Mouse (Mus musculus) embryo, embryonic 11.5 days (tissue): ENCODE results near the gene Parvb.

ENCODE experiments used
- DNase-seq: peaks from one replicate; pipeline ENCODE4 v3.0.0-alpha.2; 2012; ENCODE audit warnings: low read depth, low spot score

Gene Parvb

DNA sequence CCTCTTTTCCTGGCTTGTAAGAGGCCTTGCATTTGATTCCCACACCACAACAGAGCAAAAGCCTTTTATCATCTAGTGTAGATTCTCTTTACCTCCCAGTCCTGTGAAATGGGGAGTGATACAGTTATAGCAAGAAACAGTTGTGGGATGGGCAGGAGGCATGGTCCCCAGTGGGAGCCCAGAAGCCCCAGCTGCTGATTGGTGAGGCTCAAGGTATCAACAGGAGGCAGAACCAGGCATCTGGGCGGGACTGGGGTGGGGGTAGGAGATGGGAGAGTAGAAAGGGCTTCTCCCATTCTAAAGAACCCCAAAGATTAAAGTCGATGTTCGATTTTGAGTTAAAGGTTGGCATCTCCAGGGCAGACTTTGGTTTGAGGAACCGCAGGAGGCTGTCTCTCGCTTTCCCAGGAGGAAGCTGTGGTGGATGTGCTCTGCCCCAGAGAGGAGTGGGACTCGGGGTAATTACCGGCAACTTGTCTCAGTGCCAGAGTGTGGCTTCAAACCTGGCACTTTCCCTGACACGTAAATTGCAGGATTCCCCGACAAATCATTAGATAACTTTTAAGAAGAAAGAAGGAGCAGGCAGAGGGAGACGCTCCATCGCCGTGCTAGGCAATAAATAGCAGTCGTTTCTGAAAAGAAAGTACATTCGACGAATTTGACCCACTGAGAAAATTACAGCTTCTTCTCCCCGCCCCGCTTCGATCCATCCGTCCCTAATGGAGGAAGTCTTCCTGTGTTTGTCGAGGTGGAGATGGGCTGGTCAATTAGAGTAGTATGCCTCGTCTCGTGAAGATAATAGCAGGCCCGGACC lies 13.7 kb upstream of the Parvb start:
- DNase-seq = no peak

DNA sequence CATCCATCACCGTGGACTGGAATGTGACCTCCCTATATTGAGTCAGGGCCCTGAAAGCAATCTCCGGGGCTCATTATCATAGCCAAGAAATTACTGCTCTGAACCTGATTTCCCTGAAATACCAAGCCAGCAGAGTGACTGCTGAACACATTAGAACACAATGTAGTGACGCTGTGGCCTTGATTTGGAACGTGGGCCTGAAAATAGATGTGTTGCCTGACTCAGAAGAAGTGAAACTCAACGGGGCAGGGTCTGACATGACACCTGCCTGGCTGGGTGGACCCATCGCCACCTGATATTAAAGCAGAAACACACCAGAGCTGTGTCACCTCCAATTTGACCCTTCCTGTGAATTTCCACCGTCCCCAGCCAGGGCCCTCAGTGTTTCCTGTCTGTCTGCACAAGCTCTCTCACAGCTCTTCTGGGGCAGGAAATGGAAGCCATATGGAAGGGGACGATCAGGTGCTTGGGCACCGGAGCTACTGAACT lies 13.0 kb upstream of the Parvb start:
- DNase-seq = no peak

DNA sequence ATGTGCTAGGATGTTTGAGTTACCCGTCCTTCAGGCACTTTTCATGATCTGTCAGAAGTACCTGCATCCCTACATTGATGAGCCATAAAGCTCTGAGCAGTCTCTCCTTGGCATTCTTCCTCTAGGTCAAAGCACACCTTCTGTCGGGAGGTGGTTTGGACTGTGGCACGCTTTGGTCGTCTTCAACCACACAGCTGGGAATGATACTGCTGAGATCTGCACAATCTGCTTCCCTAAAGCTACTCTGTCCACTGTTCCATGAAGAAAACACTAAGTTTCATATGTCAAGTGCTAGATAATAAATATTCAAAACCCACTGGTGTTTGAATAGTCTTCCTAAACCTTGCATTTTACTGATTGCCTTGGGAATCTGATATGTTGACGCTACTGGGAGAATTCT lies 10.3 kb upstream of the Parvb start:
- no peak for DNase-seq

DNA sequence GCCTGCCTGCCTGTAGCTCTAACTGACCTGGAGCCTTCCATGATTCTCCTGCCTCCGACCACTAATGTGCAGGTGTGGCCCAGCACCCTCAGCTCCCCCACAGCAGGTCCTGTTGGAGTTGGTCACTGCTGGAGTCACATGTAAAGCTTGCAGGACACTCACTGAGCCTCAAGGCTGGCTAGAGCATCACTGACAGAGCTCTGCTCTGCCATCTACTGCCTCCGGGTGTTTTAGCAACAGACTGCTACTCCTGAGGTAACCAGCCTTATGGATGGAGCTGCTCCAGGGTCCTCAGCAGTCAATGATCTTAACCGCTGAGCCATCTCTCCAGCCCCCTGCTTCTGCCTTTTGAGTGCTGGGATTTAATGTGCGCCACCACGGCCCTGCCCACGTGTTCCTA lies 8.4 kb upstream of the Parvb start:
- no peak for DNase-seq

DNA sequence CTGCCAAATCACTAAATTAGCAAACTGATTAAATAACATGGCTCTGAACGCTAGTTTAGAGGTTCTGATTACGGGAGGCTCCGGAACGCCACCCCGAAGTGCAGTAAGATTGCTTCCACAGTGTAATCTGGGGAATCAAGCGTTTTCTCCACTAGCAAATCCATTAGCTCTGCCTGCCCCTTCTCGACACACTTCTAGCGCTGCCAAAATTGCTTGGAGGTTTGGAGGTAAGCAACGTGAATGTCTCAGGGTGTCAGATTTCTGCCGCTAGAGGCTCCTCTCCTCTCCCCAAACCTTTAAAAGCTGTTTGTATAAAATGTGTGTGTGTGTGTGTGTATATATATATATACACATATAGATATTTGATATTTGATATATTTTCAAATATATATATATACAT lies 7.1 kb upstream of the Parvb start:
- DNase-seq = no peak

DNA sequence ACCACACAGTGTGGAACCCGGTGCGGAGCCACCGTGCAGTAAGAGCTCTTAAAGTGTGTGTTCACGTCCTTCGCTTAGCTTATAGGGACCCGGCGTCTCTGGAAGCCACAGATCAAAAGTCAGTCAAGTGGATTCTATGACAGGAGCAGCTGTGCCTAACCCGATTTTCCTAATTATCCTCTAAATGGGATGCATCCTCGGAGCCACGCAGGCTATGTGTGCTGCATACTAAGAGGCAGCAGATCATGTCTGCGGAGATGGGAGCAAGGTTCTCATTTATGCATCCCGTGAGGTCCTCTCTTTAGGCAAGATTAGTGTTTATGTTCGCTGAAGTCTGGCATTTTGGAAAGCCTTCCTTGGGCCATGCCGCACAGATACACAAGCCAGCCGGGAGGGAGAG lies 4.9 kb upstream of the Parvb start:
- no peak for DNase-seq

DNA sequence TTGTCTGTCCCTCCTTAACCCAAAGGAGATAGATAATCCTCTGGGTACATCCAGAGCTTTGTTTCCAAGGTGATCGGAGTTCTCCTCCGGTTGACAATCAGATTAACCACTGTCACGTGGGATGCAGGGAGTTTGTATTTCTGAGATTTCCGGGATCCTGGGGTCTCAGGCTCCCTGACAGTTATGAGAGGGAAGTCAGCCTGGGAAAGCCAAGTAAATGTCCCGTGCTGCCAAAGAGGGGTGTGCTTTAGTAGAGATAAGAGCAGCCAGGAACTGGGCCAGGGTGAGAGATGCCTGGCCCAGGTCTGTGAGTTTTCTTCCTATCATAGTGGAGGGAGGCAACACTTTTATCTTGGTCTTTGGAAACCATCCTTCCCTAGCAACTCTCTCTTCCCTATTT lies 1.2 kb upstream of the Parvb start:
- no peak for DNase-seq

DNA sequence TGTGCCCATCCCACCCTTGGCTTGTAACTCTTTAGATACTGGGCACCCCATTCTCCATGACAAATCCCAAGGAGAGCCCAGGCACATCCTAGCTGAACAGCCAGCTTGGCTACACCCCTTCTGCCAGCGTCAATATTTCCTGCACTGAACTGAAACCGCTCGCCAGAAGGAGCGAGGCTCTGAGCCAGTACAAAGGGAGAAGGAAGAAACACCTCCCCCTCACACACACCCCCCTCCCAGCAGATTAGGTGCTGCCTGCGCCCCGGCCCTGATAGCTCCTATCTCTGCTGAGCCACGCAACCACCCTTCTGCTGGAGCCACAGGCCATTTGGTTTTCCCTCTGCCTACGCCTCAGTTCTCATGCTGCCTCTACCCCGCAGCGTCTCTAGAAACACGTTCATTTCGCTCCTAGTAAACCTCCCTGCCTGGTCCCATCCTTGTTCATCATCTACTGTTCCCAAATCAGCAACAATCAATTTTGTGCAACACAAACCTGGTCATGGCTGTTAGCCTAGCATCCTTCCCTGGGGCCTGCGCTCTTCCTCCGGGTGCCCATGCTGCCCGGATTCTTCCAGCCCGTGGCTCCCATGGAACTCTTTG lies 630 bp upstream of the Parvb start:
- no peak for DNase-seq

DNA sequence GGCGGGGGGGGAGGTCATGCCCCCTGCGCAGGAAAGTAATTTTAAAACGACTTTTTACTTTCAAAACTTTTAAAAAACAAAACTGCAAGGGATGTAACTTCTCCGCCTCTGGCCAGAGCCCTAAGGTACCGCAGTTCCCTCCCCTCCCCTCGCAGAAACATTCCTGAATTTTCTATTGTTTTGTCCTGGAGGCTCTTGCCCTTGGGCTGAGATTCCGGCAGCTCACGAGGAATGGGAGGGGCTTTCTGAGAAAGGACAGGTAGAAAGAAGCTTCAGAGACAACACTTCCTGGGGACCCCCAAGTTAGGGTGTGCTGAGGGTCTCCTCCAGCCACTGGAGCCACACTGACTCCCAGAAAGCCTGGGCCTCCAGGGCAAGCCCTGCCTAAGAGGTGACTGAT lies 766 bp downstream of the Parvb start:
- no peak for DNase-seq

DNA sequence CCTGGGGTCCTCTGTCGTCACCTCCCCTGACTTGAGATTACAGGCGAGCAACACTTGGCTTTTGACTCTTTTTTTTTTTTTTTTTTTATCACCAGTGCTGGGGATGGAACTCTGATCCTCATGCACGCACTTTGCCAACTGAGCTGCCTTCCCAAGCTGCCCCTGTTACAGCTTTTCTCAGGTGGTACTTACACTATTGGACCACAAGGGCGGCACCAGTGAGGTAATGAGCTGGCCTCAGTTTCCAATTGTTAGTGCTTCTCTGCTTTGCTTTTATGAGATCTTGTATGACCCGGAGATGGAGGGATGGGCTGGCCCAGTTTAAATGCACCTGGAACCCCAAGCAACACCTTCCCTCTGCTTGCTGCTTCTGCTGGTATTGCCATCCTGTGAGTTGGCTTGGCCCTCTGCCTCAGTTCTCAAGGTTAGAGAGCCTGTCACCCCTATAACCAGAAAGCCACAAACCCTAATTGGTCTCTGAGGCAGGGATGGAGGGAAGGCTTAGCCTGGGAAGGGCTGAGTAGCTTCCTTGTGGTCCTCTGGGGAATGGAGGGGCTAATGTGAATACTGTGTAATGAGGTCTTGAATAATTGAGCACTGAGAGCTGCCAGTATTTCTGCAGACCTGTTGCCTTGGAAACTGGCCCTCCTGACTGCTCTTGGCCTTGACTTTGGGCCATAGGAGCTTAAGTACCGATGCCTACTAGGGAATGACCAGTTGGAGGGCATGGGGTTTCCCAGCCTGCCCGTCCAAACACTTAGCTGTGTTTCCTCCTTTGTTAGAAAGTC lies 3.1 kb downstream of the Parvb start:
- no peak for DNase-seq

DNA sequence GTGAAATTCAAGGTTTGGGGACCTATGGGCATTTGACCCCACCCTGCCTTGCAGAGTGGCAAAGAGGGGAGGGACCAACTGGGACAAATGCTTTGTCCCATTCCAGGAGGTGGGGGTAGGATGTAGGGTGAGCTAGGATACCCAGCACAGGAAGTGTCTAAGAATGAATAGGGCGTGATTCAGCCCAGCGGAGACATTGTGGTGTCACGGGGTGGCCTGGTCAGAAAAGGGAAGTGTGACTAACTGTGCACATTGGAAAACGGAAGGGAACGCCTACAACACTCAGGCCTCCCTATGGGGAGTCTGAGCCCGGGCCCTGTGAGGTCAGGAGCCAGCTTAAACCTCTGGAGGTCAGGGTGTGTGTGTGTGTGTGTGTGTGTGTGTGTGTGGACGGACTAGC lies 3.8 kb downstream of the Parvb start:
- no peak for DNase-seq

DNA sequence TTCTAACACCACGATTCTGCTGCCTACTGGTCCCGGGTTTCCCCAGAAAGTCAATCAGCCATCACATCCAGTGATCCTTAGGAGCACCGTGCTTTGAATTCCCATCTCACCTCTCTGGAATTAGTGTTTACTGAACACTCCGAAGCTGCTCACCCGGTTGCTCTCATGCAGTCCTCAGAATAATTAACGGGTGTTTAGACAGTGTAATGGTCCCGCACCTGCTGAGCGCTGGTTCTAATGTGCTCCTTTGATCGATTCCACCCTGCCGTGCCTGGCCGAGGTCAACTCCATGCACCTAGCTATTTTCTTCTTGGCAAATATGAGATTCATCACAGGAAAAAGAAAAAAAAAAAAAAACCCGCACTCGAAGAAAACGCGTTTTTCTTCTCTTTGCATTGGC lies 6.7 kb downstream of the Parvb start:
- no peak for DNase-seq

DNA sequence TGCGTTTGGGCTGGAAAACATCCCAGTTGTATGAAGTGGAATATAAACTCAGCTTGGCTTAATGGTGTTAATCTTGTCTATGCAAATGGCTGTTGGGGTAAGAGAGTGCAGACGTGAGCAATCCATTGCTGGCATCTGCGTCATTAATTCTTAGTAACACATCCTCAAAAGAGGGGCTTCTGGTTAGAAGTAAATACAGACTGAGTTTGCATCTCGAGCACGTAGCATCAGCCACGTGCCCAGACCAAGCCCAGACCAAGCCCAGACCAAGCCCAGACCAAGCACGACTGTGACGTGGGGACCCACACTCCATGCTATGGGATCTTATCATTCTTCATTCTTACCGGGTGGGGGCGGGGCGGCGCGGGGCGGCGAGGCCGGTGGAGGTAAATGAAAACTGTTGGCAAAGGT lies 7.2 kb downstream of the Parvb start:
- DNase-seq = no peak

DNA sequence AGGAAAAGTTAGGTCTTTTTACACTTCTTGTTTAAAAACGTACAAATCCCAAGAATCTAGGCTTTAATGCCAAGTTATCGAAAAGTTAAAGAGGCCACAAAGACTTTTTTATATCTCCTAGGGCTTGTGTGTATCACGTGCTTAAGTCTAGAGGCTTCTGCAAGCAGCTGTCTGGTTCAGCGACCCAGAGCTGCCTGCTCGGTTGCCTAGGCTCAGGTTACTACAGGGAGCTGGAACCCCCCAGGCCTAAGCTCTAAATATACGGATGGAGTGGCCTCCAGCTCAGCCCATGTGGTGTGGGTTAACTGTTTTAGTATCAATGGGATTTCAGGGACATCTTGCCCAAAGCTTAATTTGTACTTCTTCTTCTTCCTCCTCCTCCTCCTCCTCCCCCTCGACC lies 9.7 kb downstream of the Parvb start:
- DNase-seq = no peak

DNA sequence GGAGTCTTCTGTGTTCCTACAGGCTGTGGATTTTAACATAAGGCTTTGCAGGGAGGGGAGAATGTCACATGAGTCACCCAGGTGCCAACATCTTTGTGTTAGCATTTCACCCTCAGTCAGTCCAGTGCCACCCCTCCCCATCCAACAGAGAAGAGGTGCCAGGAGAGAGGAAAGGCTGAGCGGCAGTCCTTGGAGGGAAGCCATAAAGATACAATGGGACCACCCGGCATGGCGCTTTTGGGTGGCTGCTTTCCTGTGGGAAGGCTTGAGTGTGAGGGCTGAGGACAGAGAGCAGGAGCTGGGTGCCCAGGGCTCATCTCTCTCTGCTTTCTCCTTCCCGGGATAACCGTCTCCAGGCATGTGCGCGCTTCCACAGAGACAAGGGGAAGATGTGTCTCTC lies 13.3 kb downstream of the Parvb start:
- DNase-seq = no peak

DNA sequence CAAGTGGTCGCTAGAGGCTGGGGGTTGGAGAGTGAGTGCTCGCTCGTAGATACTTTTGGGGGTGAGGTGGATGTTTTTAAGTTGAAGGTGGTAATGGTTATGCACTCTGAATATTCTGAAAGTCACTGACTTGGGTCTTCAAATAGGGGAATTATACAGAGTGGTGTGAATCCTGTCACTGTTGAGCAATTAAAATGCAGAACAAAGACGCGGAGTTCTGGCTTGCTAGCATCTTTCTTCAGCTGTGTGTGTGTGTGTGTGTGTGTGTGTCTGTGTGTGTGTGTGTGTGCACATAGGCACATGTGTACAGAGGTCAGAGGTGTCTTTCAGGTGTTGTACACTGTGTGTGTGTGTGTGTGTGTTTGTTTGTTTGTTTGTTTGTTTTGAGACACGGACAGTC lies 14.4 kb downstream of the Parvb start:
- no peak for DNase-seq

DNA sequence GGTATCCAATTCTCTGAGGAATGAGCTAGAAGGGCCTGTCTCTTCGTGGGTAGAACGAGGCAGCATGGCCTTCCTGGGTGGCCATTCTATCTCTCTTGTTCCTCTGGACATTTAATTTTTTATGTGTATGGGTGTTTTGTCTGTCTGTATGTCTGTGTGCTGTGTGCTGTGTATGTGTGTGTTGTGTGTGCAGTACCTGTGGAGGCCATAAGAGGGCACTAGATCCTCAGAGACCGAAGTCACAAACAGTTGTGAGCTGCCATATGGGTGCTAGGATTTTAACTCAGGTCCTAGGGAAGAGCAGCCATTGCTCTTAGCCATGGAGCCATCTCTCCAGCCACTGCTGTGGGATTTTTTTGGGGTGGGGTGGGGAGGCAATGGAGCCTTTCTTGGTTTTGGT lies 15.5 kb downstream of the Parvb start:
- no peak for DNase-seq

DNA sequence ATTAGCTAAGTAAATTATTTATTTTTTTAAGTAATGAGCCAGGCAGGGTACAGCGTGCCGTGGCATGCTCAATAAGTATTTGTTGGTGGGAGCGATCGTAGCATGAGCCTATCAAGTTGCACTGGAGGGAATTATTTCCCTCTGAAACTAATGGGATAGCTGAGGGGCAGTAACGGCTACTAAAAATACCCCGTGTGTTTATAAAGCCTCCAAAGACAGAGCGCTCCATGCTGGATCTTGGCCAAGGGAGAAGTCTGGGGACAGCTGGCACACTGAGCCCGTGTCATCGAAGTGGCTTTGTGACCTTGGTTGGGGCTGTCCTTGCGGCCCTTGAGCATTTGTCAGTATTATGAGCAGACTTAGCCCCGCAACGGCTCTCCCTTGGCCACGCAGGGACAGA lies 19.4 kb downstream of the Parvb start:
- no peak for DNase-seq

DNA sequence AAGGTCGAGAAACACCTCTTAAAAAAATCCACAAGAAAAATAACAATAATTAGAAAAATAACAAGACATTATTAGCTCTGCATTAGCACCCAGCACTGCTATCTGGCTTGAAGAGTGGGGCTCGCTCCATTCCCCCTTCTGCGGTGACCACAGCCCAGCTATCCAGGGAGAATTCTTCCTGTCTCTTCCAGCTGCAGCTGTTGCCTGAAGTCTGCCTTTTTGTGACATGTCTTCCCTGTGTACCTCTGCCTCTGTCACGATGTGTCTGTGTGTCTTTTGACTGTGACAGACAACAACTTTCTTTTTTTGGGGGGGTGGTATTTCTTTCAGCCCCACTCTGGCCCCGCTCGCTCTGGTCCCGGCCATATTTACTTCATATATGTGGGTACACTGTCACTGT lies 20.8 kb downstream of the Parvb start:
- no peak for DNase-seq

DNA sequence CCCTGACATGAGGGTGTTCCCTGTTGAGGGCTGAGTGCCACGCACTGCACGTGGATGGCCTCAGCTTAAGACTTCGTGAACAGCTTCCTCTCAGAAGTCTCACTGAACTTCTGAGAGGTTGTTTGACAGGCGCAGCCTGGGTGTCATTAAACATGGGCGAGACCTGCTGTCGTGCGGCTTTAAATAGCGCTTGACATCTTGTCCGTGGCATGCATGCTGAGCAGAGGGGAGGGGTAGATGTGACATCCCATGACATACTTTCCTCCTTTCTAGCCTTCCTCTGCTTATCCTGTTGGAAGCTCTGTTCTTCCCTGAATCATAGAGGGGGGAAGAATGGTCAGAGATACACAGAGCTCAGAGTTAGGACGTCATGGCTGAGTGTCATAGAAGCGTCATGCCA lies 21.9 kb downstream of the Parvb start:
- no peak for DNase-seq

DNA sequence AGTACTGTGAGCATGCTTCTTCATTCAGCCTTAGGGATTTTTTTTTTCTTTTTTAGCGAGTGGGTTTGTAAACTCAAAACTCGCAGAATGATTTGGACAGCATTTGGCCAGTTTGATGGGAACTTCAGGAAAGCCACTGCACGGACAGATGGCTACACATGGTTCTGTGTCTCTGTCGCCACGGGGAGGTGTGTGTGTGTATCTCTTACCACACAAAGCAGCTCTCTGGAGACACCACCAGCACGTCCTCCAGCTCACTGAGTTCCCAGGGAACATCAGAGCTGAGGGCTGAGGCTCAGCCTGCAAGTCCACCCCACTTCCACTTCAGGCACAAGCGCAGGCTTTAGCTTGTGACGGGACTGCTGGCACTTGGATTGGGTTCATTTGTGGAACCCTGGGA lies 22.5 kb downstream of the Parvb start:
- DNase-seq = no peak

DNA sequence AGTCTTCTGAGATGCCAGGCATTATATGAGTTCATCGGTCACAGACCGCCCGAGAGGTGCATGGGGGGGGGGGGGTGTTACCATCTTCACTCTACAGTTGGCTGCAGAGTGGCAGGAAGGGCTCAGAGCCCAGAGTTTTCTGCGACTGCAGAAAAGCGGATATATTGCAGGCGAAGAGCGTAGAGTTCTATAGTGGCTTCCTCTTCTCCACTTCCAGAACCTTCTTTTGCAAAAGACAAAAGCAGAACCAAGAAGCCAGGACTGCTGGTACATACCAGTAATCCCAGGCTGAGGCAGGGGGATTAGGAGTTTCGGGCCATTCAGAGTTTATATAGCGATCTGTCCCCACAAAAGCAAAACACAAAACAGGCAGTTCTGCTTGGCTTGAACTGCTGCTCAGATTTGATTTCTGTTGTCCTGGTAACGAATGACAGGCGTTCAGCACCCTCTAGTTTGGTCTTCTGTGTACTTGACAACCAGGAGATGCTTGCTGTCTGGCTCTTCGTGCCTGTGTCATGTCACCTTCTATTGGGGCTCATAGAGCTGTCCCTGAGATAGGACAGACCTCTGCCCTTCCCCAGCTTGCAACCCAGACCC lies 24.5 kb downstream of the Parvb start:
- DNase-seq = no peak
